Mouse (Mus musculus) lung, adult 2 months (tissue): ENCODE data around the gene Mcpt4. TPM values are rescaled to one million over a fixed set of nuclear protein-coding genes. Genes with fewer than 3 reads are reported as not detected.
"Not testable (repeated sequence)": the region's sequence is repeated elsewhere in the genome, so short reads cannot be mapped to it uniquely, and the experiment has no call there.

Experiments used
- DNase-seq: peaks from one replicate; pipeline ENCODE4 v3.0.0; 2022
- H3K4me1 ChIP-seq: fragments of 200-500 bp; 2 replicates; pipeline ENCODE4 v1.6.1; 2011; ENCODE audit warnings: low read length; ENCODE audit not compliant: control insufficient read depth, insufficient read depth
- H3K4me3 ChIP-seq: fragments of 200-500 bp; replicated peaks from 2 replicates; pipeline ENCODE3; 2011; ENCODE audit warnings: low read depth, mild to moderate bottlenecking, control low read depth, low read length; ENCODE audit errors: extremely low read depth
- CTCF ChIP-seq: fragments of 200-500 bp; IDR thresholded peaks from 2 replicates; pipeline ENCODE4 v1.5.1; 2011; ENCODE audit warnings: mild to moderate bottlenecking, low read length, control low read depth; ENCODE audit not compliant: insufficient read depth
- POLR2A ChIP-seq: fragments of 200-500 bp; IDR thresholded peaks from 2 replicates; pipeline ENCODE4 v1.6.1; 2011; ENCODE audit warnings: low read depth, mild to moderate bottlenecking, control low read depth, low read length, borderline replicate concordance; ENCODE audit errors: extremely low read depth
- WGBS: fragments of 180-500 bp; shearing (Covaris S2); methylation state at CpG from one replicate; pipeline ENCODE4 v1.1.7; 2018; 5-methylcytosine and 5-hydroxymethylcytosine counted together
- polyA plus RNA-seq: library from polyadenylated mRNA; depleted of rRNA; stranded (reverse); fragments of >200 nt; gene quantifications from 2 replicates; pipeline ENCODE4 v1.2.3, GENCODE M21; 2012; rRNA removed

The Mcpt4 gene
- 1.5 and 1.8 TPM in 2 replicates for polyA plus RNA-seq

- not testable (repeated sequence) for DNase-seq, H3K4me1 ChIP-seq, H3K4me3 ChIP-seq
- WGBS, result 66% methylated on average over 3 of the region's 3 CpGs
Observed at GRCm38 (mm10) chr14:56062213-56062612, at the start of gene Mcpt4. Gene Mcpt4, minus strand, starts transcription at chr14:56062313.

- no peak for DNase-seq
- WGBS, result 76% methylated on average over 13 of the region's 13 CpGs
Observed at GRCm38 (mm10) chr14:56105447-56106180, 43.5 kb upstream of the Mcpt4 start.

GRCm38 (mm10) chr14:56105016-56105415, 42.9 kb upstream of the Mcpt4 start:
- WGBS, result 66% methylated on average over 5 of the region's 5 CpGs
- H3K4me3 ChIP-seq, result no peak overlapping the region
- no peak for DNase-seq
- H3K4me1 ChIP-seq, result no peaks in the 10 kb centered on the region
- TF ChIP-seq CTCF (no peak), POLR2A (no peak)

More at GRCm38 (mm10) chr14:56105447-56106180, 43.5 kb upstream of the Mcpt4 start:
- Histone ChIP-seq H3K4me1 (no peaks in the 10 kb centered on the region), H3K4me3 (no peak overlapping the region)
- TF ChIP-seq POLR2A, result no peak
- no peak for TF ChIP-seq CTCF

- no peak for TF ChIP-seq CTCF
- no peak for TF ChIP-seq POLR2A
- 50% methylated on average over 3 of the region's 3 CpGs for WGBS
- H3K4me1 ChIP-seq, result no peaks in the 10 kb centered on the region
Observed at GRCm38 (mm10) chr14:56103452-56103851, 41.3 kb upstream of the Mcpt4 start.

GRCm38 (mm10) chr14:56102386-56102785, 40.3 kb upstream of the Mcpt4 start, which contains the start of gene Ctsg:
Gene Ctsg, minus strand, starts transcription at chr14:56102574.
- 46% methylated on average over 10 of the region's 10 CpGs for WGBS
- DNase-seq, result no peak
- H3K4me1 ChIP-seq, result no peaks in the 10 kb centered on the region
- no peak for TF ChIP-seq POLR2A
- TF ChIP-seq CTCF, result no peak
- H3K4me3 ChIP-seq, result no peak within 1 kb of the TSS

More at GRCm38 (mm10) chr14:56103452-56103851, 41.3 kb upstream of the Mcpt4 start:
- DNase-seq, result no peak
- no peak overlapping the region for H3K4me3 ChIP-seq

GRCm38 (mm10) chr14:56098940-56099339, 36.8 kb upstream of the Mcpt4 start:
- Histone ChIP-seq H3K4me3 (no peak overlapping the region), H3K4me1 (no peaks in the 10 kb centered on the region)
- TF ChIP-seq POLR2A, result no peak
- TF ChIP-seq CTCF, result no peak
- WGBS, result 80% methylated on average over 4 of the region's 4 CpGs
- DNase-seq, result no peak

GRCm38 (mm10) chr14:56097597-56097996, 35.5 kb upstream of the Mcpt4 start:
- no peak for TF ChIP-seq CTCF
- no peak for TF ChIP-seq POLR2A
- 64% methylated on average over 1 of the region's 1 CpGs for WGBS
- no peaks in the 10 kb centered on the region for H3K4me1 ChIP-seq
- H3K4me3 ChIP-seq, result no peak overlapping the region
- no peak for DNase-seq

- DNase-seq, result no peak
- Histone ChIP-seq H3K4me1 (no peaks in the 10 kb centered on the region), H3K4me3 (no peak overlapping the region)
- WGBS, result 43% methylated on average over 2 of the region's 2 CpGs
- no peak for TF ChIP-seq CTCF
- TF ChIP-seq POLR2A, result no peak
Observed at GRCm38 (mm10) chr14:56093353-56093752, 31.2 kb upstream of the Mcpt4 start.

GRCm38 (mm10) chr14:56086711-56087110, 24.6 kb upstream of the Mcpt4 start:
- TF ChIP-seq CTCF (no peak), POLR2A (no peak)
- DNase-seq, result no peak
- no peak overlapping the region for H3K4me3 ChIP-seq
- H3K4me1 ChIP-seq, result no peaks in the 10 kb centered on the region
- WGBS, result 55% methylated on average over 3 of the region's 3 CpGs

- H3K4me3 ChIP-seq, result no peak within 1 kb of the TSS
- no peaks in the 10 kb centered on the region for H3K4me1 ChIP-seq
- TF ChIP-seq CTCF, result no peak
- TF ChIP-seq POLR2A, result no peak
- 91% methylated on average over 2 of the region's 2 CpGs for WGBS
- DNase-seq, result no peak
Observed at GRCm38 (mm10) chr14:56085167-56085566, 23.1 kb upstream of the Mcpt4 start, which contains the start of gene Mcpt8. Gene Mcpt8, minus strand, starts transcription at chr14:56085273.
